Mouse (Mus musculus): ENCODE data around the gene Htr3b. TPM values are rescaled to one million over a fixed set of nuclear protein-coding genes. Genes with fewer than 3 reads are reported as not detected.
A peak's percentile ranks its signal among the peaks of the same experiment; 100 is the strongest.

The Htr3b gene
- total RNA-seq, 4 experiments from 2014 or later = not detected

DNA sequence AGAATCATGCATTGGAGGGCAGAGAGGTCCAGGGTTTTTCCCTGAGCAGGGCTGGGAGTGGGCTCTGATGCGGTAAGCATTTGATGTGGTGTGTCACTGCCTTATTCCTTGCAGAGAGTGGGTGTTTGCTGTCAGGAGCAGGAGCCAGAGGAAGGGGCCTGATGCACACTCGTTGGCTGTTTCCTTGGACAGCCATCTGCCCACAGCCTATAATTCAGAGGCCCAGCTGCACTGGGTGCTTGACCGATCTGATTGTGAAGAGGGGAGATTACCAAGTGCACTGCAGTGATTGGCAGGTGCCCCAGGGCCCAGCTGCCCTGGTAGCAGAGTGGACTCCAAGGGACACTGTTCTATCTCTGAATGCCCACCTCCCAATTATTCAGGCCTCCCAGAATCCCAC, 36.0 kb downstream of the Htr3b start:
- DNase-seq (ENCODE audit: low spot score) = no peak

DNA sequence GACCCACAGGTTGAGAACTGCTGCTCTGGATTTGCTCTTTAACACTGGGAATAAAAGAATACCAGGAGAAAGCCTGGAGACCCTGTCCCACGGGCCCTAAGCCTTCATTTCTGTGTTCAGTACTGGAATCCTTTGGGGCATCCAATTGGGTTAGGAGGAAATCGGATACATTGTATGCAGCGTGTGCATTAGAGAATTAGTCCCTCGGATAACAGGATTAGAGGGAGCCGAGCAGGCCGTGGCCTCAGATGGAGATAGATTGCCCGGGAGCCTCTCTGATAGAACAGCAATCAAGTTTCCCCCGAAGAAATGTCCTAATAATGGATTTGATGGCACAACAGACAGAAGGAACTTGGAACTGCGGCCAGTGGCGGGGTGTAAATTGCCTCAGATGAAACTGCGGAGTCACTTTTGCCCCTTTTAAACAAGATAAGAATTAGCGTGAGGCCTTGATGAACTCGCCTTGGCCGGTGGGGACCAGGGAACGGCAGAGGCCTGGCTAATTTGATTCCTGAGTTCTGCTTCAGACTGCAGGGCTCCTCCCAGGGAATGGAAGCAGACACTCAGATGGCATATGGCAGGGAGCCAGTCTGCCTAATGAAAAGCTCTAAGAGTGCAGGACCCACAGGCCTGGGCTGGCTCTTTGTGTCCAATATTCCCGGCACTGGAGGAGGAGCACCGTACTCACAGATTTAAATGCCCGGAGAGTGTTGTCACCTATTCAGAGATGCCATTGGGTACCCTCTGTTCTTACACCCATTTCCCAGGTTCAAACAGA, 48.6 kb downstream of the Htr3b start:
- no peak for DNase-seq (ENCODE audit: low spot score)

DNA sequence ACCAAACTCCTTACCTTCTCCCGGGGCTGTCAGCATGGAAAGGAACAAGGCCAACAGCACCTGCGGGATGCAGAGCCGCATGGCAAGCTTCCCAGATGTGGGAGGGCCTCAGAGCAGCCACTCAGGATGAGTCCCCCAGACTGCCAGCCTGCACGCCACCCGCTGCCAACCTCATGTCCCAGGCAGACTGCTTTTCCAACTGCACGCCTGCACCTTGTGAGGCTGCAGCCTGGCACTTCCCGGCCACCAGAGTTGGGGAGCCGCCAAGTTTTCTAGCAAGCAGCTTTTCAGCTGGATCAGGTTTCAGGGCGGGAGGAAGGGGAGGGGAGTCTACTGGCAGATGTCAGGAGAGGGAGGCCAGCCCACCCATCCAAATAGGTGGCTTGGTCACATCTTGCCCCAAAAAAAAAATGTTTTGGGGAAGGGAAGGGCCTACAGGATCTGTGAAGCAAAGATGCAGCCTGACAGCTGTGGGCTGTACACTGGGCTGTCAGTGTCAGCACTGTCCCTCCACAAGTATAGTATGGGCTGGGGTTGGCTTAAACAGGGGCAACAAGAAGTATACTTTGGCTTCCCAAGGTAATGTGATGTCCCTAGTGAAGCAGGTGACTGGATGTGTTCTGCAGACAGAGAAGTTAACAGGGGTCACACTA, 53.8 kb downstream of the Htr3b start, which contains the start of gene Htr3a:
Gene Htr3a (minus strand): TSS at position 215 of the 653 bp plus-strand sequence.
- DNase-seq (ENCODE audit: low spot score) = peak; percentile 40

DNA sequence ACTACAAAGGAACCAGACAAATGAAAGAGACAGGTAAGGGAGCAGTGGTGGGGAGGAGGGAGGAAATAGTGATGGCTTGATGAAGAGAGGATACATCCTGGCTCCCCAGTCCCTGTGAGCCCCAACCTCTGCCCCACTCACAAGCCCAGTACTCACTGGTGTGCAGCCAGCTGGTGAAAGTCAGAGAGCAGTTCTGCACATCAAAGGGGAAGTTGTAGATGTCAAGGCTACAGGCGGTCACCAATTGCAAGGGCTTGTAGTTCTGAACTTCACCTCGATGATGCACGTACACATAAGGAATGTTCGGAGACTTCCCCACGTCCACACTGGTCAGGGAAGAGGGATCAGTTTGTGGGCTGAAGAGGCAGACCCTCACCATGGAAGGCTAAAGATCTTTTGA, 60.4 kb downstream of the Htr3b start:
- no peak for DNase-seq (ENCODE audit: low spot score)

DNA sequence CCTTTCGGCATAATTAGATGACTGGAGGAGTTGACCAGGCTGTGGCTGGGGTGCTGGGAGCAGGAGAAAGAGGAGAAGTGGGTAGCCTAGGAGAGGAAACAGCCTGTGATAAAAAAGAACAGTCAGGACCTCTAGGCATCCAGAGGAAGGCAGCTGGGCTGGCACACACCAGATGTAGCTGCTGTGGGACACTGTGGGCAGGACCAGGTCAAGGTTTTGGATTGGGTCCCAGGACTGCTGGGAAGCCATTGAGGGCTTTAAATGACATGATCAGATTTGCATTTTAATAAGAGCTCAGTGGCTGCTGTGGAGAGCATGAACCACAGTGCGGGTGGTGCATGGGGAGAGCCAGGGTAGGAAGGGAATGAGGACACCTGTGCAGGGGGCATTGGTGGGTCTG, 61.0 kb downstream of the Htr3b start:
- DNase-seq (ENCODE audit: low spot score) = no peak

DNA sequence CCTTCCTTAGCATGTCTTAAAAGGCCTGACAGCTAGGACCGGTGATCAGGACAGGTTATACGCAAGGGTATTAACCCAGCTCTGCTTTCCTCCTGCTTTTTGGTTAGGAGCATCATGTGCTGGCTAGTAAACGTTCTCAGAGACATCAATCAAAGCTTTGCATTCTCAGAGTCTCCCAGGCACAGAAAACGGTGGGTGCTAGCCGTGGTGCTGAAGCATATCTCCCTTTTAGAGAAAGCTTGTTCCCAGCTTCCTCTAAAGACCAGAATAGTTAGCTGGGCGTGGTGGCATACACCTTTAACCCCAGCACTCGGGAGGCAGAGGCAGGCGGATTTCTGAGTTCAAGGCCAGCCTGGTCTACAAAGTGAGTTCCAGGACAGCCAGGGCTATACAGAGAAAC, 66.2 kb downstream of the Htr3b start:
- no peak for DNase-seq (ENCODE audit: low spot score)

DNA sequence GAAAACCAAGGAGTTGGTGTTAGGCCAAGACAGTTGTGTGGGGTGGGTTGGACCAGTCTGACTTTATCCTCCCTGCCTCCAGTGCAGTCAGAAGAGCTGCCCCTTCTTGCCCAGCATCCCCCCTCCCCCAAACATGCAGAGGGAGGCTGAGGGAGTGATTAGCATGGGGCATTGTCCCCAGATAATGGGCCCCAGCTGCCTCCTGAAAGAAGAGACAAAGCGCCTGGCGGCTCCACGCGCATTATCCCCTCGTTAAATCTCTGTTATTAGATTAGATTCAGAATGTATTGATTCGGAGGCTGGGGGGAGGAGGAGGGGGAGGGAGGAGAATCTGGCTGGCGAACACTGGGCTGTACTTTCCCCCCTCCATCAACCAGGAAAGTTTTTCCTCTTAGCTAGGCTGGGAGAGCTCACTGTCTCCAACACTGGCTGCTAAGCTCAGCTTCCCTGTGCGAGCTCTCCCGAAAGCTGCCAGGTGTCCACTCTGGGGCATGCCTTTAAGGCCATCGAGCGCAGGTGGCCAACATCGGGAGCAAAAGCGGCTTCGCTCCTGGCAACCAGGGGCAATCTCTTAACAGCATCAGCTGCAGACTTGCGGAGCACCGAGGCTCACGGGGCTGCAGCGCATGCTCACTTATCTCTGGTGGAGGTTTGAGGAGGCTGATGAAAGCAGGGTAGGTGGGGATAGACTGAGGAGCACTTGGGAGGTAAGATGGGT, 68.8 kb downstream of the Htr3b start:
- DNase-seq (ENCODE audit: low spot score) = no peak

DNA sequence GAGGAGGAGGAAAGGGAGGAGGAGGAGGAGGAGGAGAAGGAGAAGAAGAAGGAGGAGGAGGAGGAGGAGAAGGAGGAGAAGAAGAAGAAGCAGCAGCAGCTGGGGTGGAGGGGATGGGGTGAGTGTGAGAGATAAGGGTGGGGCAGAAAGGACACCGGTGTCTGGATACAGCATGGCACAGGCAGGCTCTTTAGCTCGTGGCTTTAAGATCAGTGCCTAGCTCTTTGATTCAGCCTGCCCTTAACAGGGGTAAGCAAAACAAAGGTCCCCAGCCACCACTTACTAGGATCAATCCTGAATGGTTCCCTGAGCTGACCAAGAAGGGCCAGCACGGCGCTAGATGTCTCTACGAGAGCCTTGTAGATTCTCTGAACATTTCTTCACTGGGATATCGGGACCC, 70.0 kb downstream of the Htr3b start:
- no peak for DNase-seq (ENCODE audit: low spot score)

DNA sequence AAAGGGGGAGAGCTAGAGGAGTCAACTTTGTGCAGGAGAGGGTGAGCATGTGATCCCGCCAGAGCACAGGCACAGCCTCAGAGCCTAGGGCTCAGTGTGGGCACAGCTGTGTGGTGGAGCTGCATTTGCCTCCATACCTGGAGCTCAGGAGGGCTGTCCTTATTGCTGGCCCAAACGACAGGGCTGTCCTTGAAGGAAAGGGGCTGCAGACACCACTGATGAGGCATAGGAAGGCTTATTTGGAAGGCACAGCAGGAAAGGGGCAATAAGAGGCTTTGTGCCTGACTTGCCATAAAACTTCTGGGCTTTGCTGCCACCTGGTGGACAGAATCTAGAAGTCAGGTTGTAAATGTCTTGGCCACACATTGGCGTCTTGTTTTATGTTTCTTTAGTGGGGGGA, 70.8 kb downstream of the Htr3b start:
- peak; percentile 67 for DNase-seq (ENCODE audit: low spot score)

DNA sequence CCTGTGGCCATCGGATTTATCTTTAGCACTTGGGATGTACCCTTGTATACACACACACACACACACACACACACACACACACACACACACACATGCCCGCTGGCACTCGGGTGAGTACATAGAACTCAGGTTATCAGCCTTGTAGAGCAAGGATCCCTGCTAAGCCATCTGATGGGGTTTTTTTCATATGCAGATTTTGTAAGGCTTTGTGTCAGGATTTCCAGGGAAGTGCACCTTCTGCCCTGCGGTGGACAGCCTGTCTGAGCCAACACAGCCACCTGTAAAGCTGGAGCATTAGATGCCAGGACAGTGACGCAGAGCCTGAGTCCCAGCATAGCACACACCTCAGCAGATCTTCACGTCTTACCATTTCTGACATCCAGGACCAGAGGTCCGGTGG, 75.7 kb downstream of the Htr3b start:
- no peak for DNase-seq (ENCODE audit: low spot score)

Other genes with a start within 250 kb of the Htr3b start
- gene Zbtb16, start 128.8 kb downstream of the Htr3b start, total RNA-seq (2022) = 100 to 1,000 TPM; 105 to 204 (median 152) TPM
- under 1 TPM in 2 of 4 experiments, not detected in 2; 0.24 to 0.28 TPM for gene Htr3a, start 53.9 kb downstream of the Htr3b start, total RNA-seq (2022)
- 100 to 1,000 TPM; 120 to 141 (median 134) TPM for gene Usp28, start 20.4 kb upstream of the Htr3b start, total RNA-seq (2022)
- 10 to 100 TPM; 11.6 to 13.5 (median 12.5) TPM for gene Zw10, start 90.6 kb upstream of the Htr3b start, total RNA-seq (2022)
- under 1 TPM in 1 of 4 experiments, not detected in 3; 0.19 TPM for gene Tmprss5, start 116.3 kb upstream of the Htr3b start, total RNA-seq (2022)

All from heart, adult 8-10 months (tissue).